Mouse (Mus musculus) leukemia stem cell, adult 10-12 weeks (primary cell): ENCODE data around the gene Tmem191c. TPM values are rescaled to one million over a fixed set of nuclear protein-coding genes. Genes with fewer than 3 reads are reported as not detected.

ENCODE experiments used
- polyA plus RNA-seq: library from polyadenylated mRNA; stranded (reverse); fragments of >175 nt; gene quantifications from 2 replicates; pipeline ENCODE4 v1.2.3, GENCODE M21; 2012; ENCODE audit warnings: low replicate concordance

Gene Tmem191c
- 2.9 and 4.3 TPM in 2 replicates for polyA plus RNA-seq

GRCm38 (mm10) chr16:17275721-17276120 lies at the start of gene Tmem191c:
Tmem191c (plus strand) TSS chr16:17276077.

GRCm38 (mm10) chr16:17232794-17233701 lies 42.8 kb upstream of the Tmem191c start, which contains the start of gene Hic2:
Hic2 (plus strand) TSS chr16:17233572.

GRCm38 (mm10) chr16:17331116-17331515 lies 55.2 kb downstream of the Tmem191c start, which contains the start of gene Serpind1:
Serpind1 (plus strand) TSS chr16:17331371.

Other genes starting within 250 kb of the Tmem191c start
- gene Ypel1, start 206.4 kb upstream of the Tmem191c start, polyA plus RNA-seq = not detected in 2 replicates
- gene Ppil2, start 164.8 kb upstream of the Tmem191c start, polyA plus RNA-seq = 51.0 and 90.8 TPM in 2 replicates
- 27.9 and 35.4 TPM in 2 replicates for gene 2610318N02Rik, start 150.9 kb upstream of the Tmem191c start, polyA plus RNA-seq
- 110 and 285 TPM in 2 replicates for gene Sdf2l1, start 143.7 kb upstream of the Tmem191c start, polyA plus RNA-seq
- gene Ydjc, start 131.5 kb upstream of the Tmem191c start, polyA plus RNA-seq = 97.8 and 103 TPM in 2 replicates
- gene Ccdc116, start 128.8 kb upstream of the Tmem191c start, polyA plus RNA-seq = 3.7 and 6.8 TPM in 2 replicates
- gene Ube2l3, start 73.4 kb upstream of the Tmem191c start, polyA plus RNA-seq = 65.1 and 128 TPM in 2 replicates
- gene Rimbp3, start 67.5 kb upstream of the Tmem191c start, polyA plus RNA-seq = 0.03 and 0.28 TPM in 2 replicates
- gene Hic2, start 42.5 kb upstream of the Tmem191c start, polyA plus RNA-seq = 1.7 and 2.8 TPM in 2 replicates
- gene Serpind1, start 55.3 kb downstream of the Tmem191c start, polyA plus RNA-seq = not detected in 2 replicates
- 3.3 and 8.2 TPM in 2 replicates for gene Snap29, start 129.9 kb downstream of the Tmem191c start, polyA plus RNA-seq
- 6.0 and 19.9 TPM in 2 replicates for gene Pi4ka, start 130.2 kb downstream of the Tmem191c start, polyA plus RNA-seq
- 25.4 and 29.1 TPM in 2 replicates for gene Crkl, start 175.9 kb downstream of the Tmem191c start, polyA plus RNA-seq
- gene Aifm3, start 213.5 kb downstream of the Tmem191c start, polyA plus RNA-seq = not detected in 2 replicates
- 11.7 and 43.6 TPM in 2 replicates for gene Lztr1, start 232.6 kb downstream of the Tmem191c start, polyA plus RNA-seq